Mouse (Mus musculus): ENCODE results near the gene Cish.

Cish gene

DNA sequence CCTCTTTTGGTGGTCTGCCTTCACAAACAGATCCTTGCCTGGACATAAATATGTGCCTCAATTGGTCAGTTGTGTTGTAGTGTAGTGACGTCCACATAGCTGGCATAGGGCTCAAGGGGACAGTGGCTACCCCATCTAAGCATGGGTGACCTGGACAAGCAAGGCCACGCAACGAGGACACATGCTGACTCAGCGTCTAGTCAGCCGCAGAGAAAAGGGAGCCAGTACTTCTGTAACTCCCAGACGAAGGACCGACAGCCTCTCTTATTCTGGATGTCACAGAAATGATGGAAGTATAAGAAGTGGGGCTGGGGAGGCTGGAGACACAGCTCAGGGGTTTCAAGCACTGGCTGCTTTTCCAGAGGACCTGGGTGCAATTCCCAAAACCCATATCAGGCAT, 18.2 kb upstream of the Cish start:
- no peak for DNase-seq (ENCODE audit: low read depth, low spot score)

DNA sequence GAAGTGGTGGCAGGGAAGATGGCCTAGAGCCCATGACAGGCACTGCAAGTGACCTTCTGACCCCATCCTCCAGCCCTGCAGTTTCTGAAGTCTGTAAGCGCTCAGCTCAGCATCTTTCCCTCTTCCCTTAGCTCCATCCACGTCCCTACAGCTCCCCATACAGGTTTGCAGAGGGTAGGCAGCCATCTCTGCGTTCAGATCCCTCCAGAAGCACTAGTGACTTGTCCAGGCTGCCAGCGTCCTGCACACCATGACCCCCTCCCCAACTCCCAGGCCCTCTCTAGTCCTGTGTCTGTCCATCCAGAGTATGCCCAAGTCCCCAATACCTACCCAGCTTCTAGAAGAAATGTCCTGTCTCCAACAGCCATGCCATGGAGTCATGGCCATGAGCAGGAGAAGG, 17.7 kb upstream of the Cish start:
- no peak for DNase-seq (ENCODE audit: low read depth, low spot score)

DNA sequence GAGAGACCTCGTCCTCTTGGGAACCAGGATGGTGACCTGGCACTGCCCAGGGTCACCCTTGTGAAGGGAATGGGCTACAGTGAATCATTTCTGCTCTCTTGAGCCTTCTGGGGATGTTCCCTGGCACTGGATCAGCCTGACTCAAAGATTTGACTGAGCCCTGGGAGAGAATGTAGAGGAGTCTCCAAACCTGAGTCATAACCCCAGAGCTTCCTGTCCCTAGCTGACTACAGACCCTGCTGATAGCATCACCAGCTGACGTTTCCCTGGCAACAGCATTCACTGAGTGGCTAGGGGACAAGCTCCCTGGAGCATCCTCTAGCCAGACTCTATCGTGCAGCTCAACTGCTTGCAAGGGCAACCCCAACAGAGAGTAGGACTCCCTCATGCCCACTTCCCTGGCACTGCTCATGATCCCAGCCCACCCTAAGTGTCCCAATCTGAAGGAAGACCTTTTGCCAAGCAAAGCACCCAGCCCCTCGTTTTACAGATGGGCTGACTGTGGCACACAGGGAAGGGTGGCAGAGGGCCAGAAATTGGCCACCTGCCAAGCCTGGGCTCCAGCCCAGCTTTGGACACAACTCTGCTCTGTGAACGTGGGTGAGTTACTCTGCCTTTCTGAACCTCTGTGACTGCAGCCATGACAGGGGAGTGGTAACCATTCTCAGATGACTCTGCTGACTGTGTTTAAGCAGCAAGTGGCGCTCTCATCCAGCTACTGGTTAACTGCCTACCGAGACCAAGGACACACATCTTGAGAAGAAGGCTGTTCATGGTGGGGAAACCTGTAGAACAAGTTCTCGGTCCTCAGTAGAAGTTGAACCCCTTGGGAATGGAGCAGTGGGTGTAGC, 17.1 kb upstream of the Cish start:
- DNase-seq (ENCODE audit: low read depth, low spot score) = peak; percentile 83

DNA sequence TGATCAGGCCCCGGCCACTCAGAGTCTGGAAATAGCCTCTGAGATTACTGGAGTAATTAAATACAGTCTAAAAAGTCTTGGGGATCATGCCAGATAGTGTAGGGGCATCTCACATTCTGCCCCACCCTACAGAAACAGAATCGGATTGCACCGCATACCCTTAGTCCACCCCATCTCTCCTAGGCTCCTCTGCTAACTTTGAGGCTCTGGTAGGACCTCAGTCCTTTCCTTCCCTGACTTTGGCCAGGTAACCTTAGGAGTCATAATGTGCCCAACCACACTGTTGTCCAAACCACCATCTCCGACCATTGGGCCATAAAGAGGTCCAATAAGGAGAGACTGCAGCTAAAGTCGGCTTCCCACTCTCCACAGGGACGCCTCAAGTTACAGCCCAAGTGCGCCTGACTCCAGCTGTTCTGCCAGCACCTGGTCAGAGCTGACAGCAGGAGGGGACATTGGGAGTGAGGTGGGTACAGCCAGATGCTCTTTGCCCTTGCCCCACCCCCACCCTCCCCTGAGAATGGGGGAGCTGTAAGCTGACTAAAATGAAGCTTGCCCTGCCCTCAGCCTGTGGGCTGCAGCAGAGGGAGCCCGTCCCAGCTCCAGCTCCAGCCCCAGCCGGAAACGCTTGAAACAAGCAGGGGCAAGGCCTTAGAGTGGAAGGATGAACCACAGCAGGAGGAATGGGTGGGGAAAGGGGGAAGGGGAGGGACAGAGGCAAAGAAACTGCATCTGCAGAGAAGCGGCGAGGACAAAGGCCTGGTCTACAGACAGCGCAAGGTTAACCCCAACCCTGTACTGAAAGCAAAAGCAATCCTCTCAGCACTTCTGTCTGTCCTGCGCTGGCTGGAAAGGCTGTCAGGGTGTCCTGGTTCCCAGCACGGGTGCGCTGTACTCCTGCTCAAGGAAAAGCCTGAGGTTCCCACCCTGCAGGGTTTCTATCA, 16.2 kb upstream of the Cish start:
- peak; percentile 69 for DNase-seq (ENCODE audit: low read depth, low spot score)

DNA sequence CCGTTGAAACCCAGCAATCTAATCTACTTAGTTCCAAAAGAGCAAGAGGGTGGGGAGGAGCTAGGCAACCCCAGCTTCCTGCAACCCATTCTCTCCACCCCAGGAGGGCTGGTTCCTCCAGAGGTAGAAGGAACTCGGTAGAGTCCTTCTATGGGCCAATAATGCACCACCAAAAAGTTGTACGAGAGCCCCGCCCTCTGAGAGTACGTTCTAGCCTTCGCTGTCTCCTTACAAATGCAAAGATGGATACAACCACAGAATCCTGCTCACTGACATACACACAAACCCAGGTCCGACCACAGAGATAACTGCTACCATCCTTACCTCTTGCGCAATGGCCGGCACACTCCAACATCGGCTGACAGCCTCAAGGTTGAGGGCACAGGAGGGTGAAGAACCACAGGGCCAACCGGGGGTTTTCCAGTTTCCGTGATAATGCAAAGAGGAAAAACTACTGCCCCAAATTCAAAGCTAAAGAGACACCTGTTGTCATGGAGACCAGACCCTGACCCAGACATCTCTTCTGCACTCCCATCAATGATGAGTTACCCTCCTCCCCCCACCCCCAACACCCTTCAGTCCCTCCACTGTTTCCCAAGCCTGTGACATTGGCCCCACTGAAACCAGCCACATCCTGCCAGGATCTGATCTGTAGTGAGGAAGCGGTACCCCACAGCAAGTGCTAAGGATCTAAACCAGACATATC, 15.4 kb upstream of the Cish start:
- peak; percentile 90 for DNase-seq (ENCODE audit: low read depth, low spot score)

DNA sequence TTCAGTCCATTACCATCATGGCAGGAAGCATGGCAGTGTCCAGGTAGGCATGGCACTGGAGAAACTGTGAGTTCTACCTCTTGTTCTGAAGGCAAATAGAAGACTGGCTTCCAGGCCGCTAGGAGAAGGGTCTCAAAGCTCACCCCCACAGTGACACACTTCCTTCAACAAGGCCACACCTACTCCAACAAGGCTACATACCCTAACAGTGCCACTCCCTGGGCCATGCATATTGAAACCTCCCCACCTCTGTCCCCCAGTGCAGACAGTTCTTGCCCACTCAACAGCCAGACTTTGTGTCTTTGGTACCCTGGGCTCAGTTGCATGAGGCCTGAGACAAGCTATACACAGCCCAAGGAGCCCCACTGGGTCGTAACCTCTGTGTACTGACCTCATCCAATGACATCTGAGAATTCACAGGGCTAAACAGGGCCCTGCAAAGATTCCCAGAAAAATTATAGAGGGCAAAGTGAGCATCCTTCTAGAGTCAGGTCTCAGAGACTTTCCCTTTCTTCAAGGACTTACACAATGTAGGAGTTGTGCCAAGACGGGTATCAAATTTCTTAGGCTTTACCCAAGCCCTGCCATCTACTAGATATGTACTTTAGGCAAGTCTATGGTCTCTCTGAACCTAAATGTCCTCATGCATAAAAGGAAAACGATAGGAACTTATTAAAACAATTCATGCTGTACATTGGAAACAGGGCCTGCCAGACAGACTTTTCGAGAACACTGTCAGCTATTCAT, 14.4 kb upstream of the Cish start:
- DNase-seq (ENCODE audit: low read depth, low spot score) = no peak

DNA sequence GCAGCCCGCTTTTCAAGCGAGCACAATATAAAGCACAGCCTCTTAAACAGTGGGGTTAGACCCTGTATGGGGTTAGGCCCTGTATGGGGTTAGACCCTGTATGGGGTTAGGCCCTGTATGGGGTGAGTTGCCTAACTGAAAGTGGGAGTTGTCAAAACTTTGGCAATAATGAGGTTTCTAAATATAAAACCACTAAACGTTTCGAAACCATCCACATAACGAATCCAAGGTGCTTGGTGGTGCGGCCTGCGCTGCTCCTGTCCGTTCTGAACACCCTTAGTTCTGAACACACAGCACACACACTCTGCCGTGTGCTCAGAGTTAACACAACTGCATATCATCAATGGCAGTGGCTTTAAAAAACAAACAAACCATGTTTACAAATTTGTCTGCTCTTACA, 12.9 kb upstream of the Cish start:
- DNase-seq (ENCODE audit: low read depth, low spot score) = no peak

DNA sequence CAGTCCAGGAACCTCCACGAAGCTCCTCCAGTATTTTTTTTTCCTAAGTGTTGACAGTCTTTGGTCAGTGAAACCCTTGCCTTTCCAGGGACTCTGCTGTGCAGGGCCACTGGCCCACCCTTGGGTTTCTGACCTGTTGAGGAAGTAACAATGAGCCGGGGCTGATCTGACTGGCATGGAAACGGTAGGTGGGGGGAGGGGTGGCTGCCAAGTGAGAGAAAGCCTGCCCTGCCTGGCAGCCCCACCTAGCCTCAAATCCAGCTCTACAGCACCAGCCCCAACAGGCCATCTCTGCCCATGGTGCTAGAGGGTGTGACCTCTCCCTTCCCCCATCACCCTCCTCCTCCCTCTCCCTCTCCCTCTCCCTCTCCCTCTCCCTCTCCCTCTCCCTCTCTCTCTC, 10.8 kb upstream of the Cish start:
- DNase-seq (ENCODE audit: low read depth, low spot score) = peak; percentile 53

DNA sequence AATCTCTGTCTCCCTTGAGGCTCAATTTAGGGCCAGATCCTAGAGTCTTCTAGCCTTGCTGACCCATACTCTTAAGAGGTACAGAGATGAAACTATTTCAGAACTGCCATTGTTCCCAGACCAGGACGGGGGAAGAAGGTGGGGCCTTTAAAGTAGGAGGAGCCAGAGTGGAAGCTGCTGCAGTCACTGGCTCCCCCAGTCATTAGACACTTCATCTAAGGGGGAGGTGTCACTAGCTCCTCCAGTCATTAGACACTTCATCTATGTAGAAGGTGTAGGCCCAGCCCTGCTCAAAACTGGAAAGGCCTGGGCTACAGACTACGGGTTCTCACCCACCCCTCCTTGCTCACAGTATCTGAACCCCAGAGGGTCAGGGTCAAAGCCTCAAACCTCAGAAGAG, 8.5 kb upstream of the Cish start:
- DNase-seq (ENCODE audit: low read depth, low spot score) = peak; percentile 57

DNA sequence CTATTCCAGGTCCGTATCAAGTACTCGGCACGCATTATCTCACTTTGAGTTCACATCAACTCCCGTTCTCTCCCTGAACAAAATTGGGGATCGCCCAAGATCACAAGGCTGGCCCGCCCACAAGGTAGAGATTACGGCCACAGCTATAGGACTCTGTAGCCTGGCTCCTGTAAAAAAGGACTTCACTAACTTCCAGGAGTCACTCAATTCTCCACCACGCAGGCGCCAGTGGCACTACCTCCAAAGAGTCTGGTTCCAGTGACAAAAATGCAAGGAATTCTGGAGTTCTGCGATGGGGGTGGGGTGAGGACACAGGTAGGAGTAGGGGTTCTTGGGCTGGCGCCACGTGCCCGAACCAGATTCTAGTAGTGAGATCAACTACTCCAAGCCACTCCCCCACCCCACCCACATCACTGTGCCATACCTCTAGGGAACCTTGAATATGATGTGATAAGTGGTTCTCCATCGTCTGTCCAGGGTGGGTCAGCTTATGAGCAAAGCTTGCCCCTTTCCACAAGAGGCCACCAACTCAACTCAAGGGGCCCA, 7.6 kb upstream of the Cish start:
- peak; percentile 21 for DNase-seq (ENCODE audit: low read depth, low spot score)

DNA sequence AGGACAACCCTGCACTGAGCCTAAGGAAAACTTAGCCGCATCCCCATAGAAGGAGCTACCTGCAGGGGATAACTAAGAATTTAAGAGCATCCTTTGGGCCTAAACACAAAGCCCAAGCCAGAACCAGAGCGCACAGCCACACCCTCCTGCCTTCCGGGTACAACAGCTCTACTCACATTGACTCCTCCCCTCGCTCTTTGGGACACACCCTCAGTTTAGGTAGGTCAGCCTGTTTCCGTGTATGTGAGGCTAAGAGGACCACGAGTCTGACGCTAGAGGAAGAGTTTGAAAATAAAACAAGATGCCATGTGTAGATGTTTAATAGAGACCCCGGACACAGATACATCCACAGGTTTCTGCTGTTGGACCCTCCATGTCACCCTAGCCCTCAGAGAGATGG, 7.1 kb upstream of the Cish start:
- DNase-seq (ENCODE audit: low read depth, low spot score) = peak; percentile 93

- peak; percentile 96 for DNase-seq (ENCODE audit: low read depth, low spot score)
Observed at GRCm38 (mm10) chr9:107289211-107290076, 6.4 kb upstream of the Cish start, which contains the start of gene Mapkapk3. TSS of gene Mapkapk3 (minus strand) at chr9:107289877.

DNA sequence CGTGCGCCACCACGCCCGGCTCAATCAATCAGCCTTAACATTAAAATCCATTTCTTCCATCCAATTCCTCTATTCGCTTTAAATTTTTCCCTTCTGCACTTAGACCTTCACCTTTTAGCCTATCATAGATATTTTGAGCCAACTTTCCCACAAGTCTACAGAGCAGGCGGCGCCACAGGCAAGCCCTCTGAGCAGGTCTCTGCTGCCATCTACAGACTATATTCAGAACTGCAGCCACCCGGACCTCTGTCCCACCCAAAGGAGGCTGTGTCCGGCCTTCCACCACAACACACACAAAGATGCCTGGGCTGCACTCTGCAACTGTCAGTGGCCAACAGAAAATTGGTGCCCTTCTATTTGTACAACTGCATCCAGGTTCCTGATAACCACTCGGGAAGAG, 4.9 kb upstream of the Cish start:
- DNase-seq (ENCODE audit: low read depth, low spot score) = peak; percentile 80

- peak; percentile 79 for DNase-seq (ENCODE audit: low read depth, low spot score)
Observed at GRCm38 (mm10) chr9:107294249-107294648, 1.6 kb upstream of the Cish start.

- DNase-seq (ENCODE audit: low read depth, low spot score) = peak; percentile 90
Observed at GRCm38 (mm10) chr9:107295616-107296015, 210 bp upstream of the Cish start.

DNA sequence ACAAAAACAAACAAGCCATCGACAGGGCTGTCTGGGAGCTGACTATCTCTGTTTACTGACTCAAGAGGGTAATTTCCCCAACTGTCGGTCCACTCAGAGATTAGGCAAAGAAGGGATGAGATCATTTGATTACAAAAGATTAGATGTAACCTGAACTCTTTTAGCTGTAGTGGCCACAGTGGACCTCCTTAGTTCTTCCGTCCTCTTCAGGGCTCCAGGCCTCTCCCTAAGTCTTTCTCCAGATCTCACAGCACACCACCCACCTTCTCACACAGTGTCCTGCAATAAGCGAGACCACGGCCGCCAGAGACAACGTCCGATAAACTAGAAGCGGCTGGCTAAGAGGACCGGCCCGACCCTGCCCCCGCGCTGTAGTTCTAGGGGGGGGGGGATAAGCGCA, 215 bp downstream of the Cish start:
- no peak for DNase-seq (ENCODE audit: low read depth, low spot score)

- DNase-seq (ENCODE audit: low read depth, low spot score) = peak; percentile 89
Observed at GRCm38 (mm10) chr9:107296501-107296965, 707 bp downstream of the Cish start.

DNA sequence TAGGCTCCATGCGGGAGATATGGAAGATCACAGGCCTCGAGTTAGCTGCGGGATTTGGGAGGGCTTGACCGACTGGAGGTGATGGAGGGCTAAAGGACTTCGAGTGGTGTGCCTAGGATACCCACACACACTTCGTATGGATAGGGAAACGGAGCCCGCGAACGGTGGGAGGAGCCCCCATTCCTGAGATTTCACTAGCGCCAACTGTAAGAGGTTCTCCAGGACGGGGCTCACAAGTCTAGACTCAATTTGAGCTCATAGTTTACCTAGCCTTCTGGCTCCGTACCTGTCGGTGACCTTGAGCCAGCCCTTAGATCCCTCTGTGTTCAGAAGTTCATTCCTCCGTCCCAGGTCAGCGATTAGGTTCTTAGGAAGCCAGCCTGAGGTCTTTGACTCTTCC, 1.2 kb downstream of the Cish start:
- peak; percentile 37 for DNase-seq (ENCODE audit: low read depth, low spot score)

DNA sequence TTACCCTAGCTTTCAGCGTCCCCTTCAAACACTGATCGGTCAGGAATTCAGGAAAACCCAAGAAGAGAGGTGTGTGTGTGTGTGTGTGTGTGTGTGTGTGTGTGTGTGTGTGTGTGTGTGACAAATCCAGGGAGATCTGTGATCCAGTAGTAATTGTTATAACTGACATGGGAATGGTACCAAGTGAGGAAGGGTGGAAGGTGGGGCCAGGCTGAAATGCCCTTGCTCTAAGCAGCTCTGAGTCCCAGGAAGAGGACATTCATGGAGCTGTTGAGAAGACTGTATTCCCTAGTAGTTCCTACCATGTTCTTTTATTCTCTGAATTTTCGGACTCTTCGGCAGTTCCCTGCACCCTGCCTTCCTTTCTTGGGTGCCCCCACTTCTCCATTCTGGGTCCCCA, 1.8 kb downstream of the Cish start:
- DNase-seq (ENCODE audit: low read depth, low spot score) = no peak
